Mouse (Mus musculus) cortical plate, adult 2 months (tissue): ENCODE data around the gene Hsf5. TPM values are rescaled to one million over a fixed set of nuclear protein-coding genes. Genes with fewer than 3 reads are reported as not detected.

Experiments
- H3K27ac ChIP-seq: fragments of 200-500 bp; 2 replicates; pipeline ENCODE4 v1.5.1; 2012; ENCODE audit warnings: low read length, control low read depth, inconsistent platforms; ENCODE audit not compliant: insufficient read depth
- H3K4me1 ChIP-seq: fragments of 200-500 bp; 2 replicates; pipeline ENCODE4 v1.6.1; 2011; ENCODE audit warnings: low read length; ENCODE audit not compliant: control insufficient read depth, insufficient read depth
- H3K4me3 ChIP-seq: fragments of 200-500 bp; 2 replicates; pipeline ENCODE4 v1.5.1; 2011; ENCODE audit warnings: mild to moderate bottlenecking, low read length, control low read depth; ENCODE audit not compliant: insufficient read depth
- CTCF ChIP-seq: fragments of 200-500 bp; IDR thresholded peaks from 2 replicates; pipeline ENCODE4 v1.5.1; 2011; ENCODE audit warnings: mild to moderate bottlenecking, control low read depth, low read length; ENCODE audit not compliant: insufficient read depth; ENCODE audit errors: extremely low read depth
- POLR2A ChIP-seq: fragments of 200-500 bp; IDR thresholded peaks from 2 replicates; pipeline ENCODE4 v1.6.1; 2011; ENCODE audit warnings: mild to moderate bottlenecking, low read length, control low read depth; ENCODE audit not compliant: insufficient read depth; ENCODE audit errors: extremely low read depth
- polyA plus RNA-seq: library from polyadenylated mRNA; depleted of rRNA; stranded (reverse); fragments of >200 nt; gene quantifications from 2 replicates; pipeline ENCODE4 v1.2.3, GENCODE M21; 2012

Gene Hsf5
- polyA plus RNA-seq, 1 experiment = 0.42 TPM

GRCm38 (mm10) chr11:87599395-87600089 is 17.4 kb upstream of the Hsf5 start:
- no peak overlapping the region for H3K4me3 ChIP-seq
- no peak overlapping the region for H3K27ac ChIP-seq
- TF ChIP-seq POLR2A (no peak), CTCF (no peak)
- peaks cover 3% of the 10 kb centered on the region; the same call in 1 of the 2 replicates for H3K4me1 ChIP-seq

- no peak overlapping the region for H3K27ac ChIP-seq
- no peak overlapping the region for H3K4me3 ChIP-seq
- no peak for TF ChIP-seq POLR2A
- TF ChIP-seq CTCF = no peak
- peaks cover 3% of the 10 kb centered on the region; the same call in 1 of the 2 replicates for H3K4me1 ChIP-seq
Measured at GRCm38 (mm10) chr11:87600322-87600853, 16.6 kb upstream of the Hsf5 start.

- Histone ChIP-seq H3K27ac (no peak overlapping the region), H3K4me3 (no peak overlapping the region), H3K4me1 (peaks cover 1% of the 10 kb centered on the region; the same call in 1 of the 2 replicates)
- TF ChIP-seq POLR2A = no peak
- TF ChIP-seq CTCF = no peak
Measured at GRCm38 (mm10) chr11:87602234-87602633, 14.7 kb upstream of the Hsf5 start.

DNA sequence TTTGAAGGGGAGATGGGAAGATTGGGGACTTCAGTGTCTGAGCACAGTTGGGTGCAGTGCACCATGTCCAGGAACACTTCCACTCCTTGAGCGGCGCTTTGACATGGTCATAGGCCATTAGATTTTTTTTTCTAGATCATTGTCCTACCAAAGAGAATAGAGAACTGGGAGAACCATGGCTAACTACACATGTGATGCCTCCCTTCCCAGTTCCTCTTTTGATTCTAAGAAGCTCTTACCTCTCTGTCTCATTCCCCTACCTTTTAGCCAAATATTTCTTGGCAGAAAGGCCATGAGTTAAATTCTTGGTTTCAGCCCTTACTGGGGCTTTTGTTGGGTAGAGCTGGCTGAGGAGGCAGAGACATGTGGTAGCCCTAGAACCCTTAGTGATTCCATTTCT is 13.4 kb upstream of the Hsf5 start:
- Histone ChIP-seq H3K27ac (no peak overlapping the region), H3K4me1 (peaks cover 1% of the 10 kb centered on the region; the same call in 1 of the 2 replicates), H3K4me3 (no peak overlapping the region)
- TF ChIP-seq CTCF = no peak
- no peak for TF ChIP-seq POLR2A

DNA sequence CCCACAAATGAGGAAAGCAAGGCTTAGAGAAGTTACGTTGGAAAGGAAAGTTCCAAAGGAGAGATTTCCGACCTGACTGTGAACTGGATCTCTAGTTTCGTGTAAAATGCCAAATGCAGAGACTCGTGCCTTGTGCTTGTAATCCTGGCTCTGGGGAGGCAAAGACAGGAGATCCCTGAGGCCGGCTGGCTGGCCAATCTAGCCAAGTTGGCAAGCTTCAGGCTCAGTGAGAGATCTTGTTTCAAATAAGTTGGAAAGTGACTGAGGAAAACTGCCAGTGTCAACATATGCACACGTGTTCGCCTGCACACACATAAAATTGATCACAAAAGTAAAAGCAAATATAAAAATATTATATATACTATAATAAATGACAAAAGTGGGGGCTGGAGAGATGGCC is 7.7 kb upstream of the Hsf5 start:
- Histone ChIP-seq H3K4me3 (no peak overlapping the region), H3K27ac (no peak overlapping the region), H3K4me1 (peaks cover 5% of the 10 kb centered on the region)
- TF ChIP-seq CTCF (no peak), POLR2A (no peak)

- H3K27ac ChIP-seq = no peak overlapping the region
Measured at GRCm38 (mm10) chr11:87611547-87611946, 5.4 kb upstream of the Hsf5 start.

GRCm38 (mm10) chr11:87613972-87614371 is 3.0 kb upstream of the Hsf5 start:
- H3K27ac ChIP-seq = no peak overlapping the region
- TF ChIP-seq CTCF (no peak), POLR2A (no peak)
- no peak overlapping the region for H3K4me3 ChIP-seq
- peaks cover 7% of the 10 kb centered on the region for H3K4me1 ChIP-seq

More at GRCm38 (mm10) chr11:87611547-87611946, 5.4 kb upstream of the Hsf5 start:
- Histone ChIP-seq H3K4me3 (no peak overlapping the region), H3K4me1 (peaks cover 7% of the 10 kb centered on the region)
- TF ChIP-seq CTCF = no peak
- no peak for TF ChIP-seq POLR2A

GRCm38 (mm10) chr11:87615551-87615950 is 1.4 kb upstream of the Hsf5 start:
- Histone ChIP-seq H3K27ac (no peak overlapping the region), H3K4me3 (no peak overlapping the region), H3K4me1 (peaks cover 7% of the 10 kb centered on the region)
- no peak for TF ChIP-seq POLR2A
- TF ChIP-seq CTCF = no peak

DNA sequence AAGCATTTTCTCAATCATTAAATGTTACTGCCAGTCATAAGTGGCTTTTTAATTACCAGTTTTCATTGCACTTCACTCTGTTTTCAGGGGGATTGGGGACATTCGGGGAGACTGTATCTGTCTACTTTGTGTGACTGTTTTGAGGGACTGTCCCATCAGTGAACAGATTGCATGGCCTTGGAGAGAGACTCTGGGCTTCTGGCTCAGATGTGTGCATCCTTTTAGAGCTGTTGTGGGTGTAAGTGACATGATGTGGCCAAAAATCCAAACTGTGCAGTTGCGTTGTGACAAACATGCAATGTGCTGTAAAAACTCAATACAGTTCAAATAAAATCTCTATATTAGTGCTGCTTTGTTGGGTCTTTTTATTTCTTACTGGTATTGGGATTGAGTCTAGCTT is 1.0 kb upstream of the Hsf5 start:
- TF ChIP-seq CTCF (no peak), POLR2A (no peak)
- no peak overlapping the region for H3K4me3 ChIP-seq
- no peak overlapping the region for H3K27ac ChIP-seq
- H3K4me1 ChIP-seq = peaks cover 7% of the 10 kb centered on the region

GRCm38 (mm10) chr11:87617606-87618005 is 642 bp downstream of the Hsf5 start:
- no peak overlapping the region for H3K27ac ChIP-seq
- no peak overlapping the region for H3K4me3 ChIP-seq
- TF ChIP-seq CTCF = no peak
- TF ChIP-seq POLR2A = no peak
- peaks cover 3% of the 10 kb centered on the region; the same call in 1 of the 2 replicates for H3K4me1 ChIP-seq

GRCm38 (mm10) chr11:87623160-87623559 is 6.2 kb downstream of the Hsf5 start:
- H3K4me3 ChIP-seq = no peak overlapping the region
- H3K4me1 ChIP-seq = no peaks in the 10 kb centered on the region; the same call in 1 of the 2 replicates
- no peak overlapping the region for H3K27ac ChIP-seq
- no peak for TF ChIP-seq POLR2A
- no peak for TF ChIP-seq CTCF
